Mouse (Mus musculus): Measurements from ENCODE around the gene Fabp1. TPM values are rescaled to one million over a fixed set of nuclear protein-coding genes. Genes with fewer than 3 reads are reported as not detected.

Gene Fabp1
- total RNA-seq, 1 experiment = not detected

DNA sequence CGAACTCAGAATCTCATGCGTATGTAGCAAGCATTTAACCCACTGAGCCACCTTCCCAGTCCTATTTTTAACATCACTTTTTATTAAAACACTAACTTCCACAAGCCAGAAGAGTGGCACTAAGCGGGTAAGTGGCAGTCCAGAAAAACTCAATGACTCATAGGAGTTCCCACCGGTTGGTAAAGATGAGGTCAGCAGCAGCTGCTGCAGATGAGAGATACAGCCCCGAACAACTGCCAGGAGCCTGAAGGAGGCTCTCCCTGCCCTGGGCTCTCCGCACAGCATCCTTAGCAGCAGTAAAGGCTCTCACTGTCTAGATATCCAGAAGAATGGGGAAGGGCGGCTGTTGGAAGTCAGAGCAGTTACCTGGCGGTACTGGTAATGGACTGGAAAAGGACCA, 51.3 kb downstream of the Fabp1 start:
- in situ Hi-C loops (cut with MboI; ENCODE audit: low sequenced_read_pairs in 2 of 2, unreplicated experiment in 2 of 2) = no loop called here
- Histone ChIP-seq H3K4me1 (ENCODE audit: control insufficient read depth in 2 of 2, insufficient read depth in 2 of 2, low read length in 2 of 2, poor library complexity in 1 of 2) (0 out of 4 replicates have a peak, but pooled peaks cover 0 to 2% of the 10 kb centered on the region in 2 experiments), H3K36me3 (ENCODE audit: control insufficient read depth, insufficient read depth, low read length, poor library complexity, severe bottlenecking) (no peaks in the 10 kb centered on the region), H3K9me3 (ENCODE audit: control insufficient read depth, insufficient read depth, low read depth, low read length) (no peaks in the 10 kb centered on the region), H3K27ac (ENCODE audit: insufficient read depth, low read depth, low read length, poor library complexity, severe bottlenecking) (no peak overlapping the region), H3K9ac (ENCODE audit: insufficient read depth, low read depth, low read length, poor library complexity, severe bottlenecking) (no peak overlapping the region), H3K4me3 (ENCODE audit: insufficient read depth in 1 of 2, low read depth in 1 of 2, low read length in 2 of 2, poor library complexity in 1 of 2, severe bottlenecking in 1 of 2) (no peak overlapping the region)
- no peak for DNase-seq (ENCODE audit: low read depth, low spot score)
- no peak for TF ChIP-seq ZNF384 (IDR thresholded peaks at IDR 0.05; ENCODE audit: low read depth, low read length)
- no peak for TF ChIP-seq MAFK (IDR thresholded peaks at IDR 0.05; ENCODE audit: insufficient read depth, low read depth, low read length)
- no peak for TF ChIP-seq ZC3H11A (IDR thresholded peaks at IDR 0.05; ENCODE audit: borderline replicate concordance, low read depth, low read length)
- TF ChIP-seq CHD2 (IDR thresholded peaks at IDR 0.05; ENCODE audit: low read depth, low read length) = no peak
- no peak for TF ChIP-seq HCFC1 (IDR thresholded peaks at IDR 0.05; ENCODE audit: borderline replicate concordance, insufficient read depth, low read length)

DNA sequence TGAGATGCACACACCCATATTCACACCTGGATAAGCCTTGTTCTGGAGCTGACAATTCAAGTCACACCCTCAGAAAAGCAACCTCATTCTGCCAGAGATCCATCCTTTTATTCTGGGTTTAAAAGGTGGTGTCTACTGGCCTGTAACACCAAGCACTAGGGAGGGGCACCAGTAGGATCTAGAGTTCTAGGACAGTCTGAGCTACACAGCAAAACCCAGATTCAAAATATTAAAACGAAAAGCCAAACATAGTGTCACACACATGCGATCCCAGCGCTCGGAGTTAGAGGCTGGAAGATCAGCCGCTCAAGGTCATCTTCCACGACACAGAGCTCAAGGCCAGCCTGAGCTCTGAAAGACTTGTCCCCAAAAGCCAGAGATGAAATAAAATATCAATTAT, 54.8 kb downstream of the Fabp1 start:
- Histone ChIP-seq H3K9ac (ENCODE audit: insufficient read depth, low read depth, low read length, poor library complexity, severe bottlenecking) (no peak overlapping the region), H3K9me3 (ENCODE audit: control insufficient read depth, insufficient read depth, low read depth, low read length) (no peaks in the 10 kb centered on the region), H3K27ac (ENCODE audit: insufficient read depth, low read depth, low read length, poor library complexity, severe bottlenecking) (no peak overlapping the region), H3K4me3 (ENCODE audit: insufficient read depth in 1 of 2, low read depth in 1 of 2, low read length in 2 of 2, poor library complexity in 1 of 2, severe bottlenecking in 1 of 2) (no peak overlapping the region), H3K36me3 (ENCODE audit: control insufficient read depth, insufficient read depth, low read length, poor library complexity, severe bottlenecking) (no peaks in the 10 kb centered on the region), H3K4me1 (ENCODE audit: control insufficient read depth in 2 of 2, insufficient read depth in 2 of 2, low read length in 2 of 2, poor library complexity in 1 of 2) (0 out of 4 replicates have a peak, but pooled peaks cover 0 to 2% of the 10 kb centered on the region in 2 experiments)
- no peak for TF ChIP-seq HCFC1 (IDR thresholded peaks at IDR 0.05; ENCODE audit: borderline replicate concordance, insufficient read depth, low read length)
- TF ChIP-seq CHD2 (IDR thresholded peaks at IDR 0.05; ENCODE audit: low read depth, low read length) = no peak
- TF ChIP-seq MAFK (IDR thresholded peaks at IDR 0.05; ENCODE audit: insufficient read depth, low read depth, low read length) = no peak
- TF ChIP-seq ZC3H11A (IDR thresholded peaks at IDR 0.05; ENCODE audit: borderline replicate concordance, low read depth, low read length) = no peak
- no peak for TF ChIP-seq ZNF384 (IDR thresholded peaks at IDR 0.05; ENCODE audit: low read depth, low read length)
- in situ Hi-C loops (cut with MboI; ENCODE audit: low sequenced_read_pairs in 2 of 2, unreplicated experiment in 2 of 2) = no loop called here
- DNase-seq (ENCODE audit: low read depth, low spot score) = no peak

Other genes starting within 250 kb of the Fabp1 start
- 3.5 and 4.2 TPM in 2 replicates for gene Foxi3, start 243.3 kb upstream of the Fabp1 start, total RNA-seq (2012; rRNA removed)
- gene Thnsl2, start 55.4 kb upstream of the Fabp1 start, total RNA-seq (2012; rRNA removed) = 4.5 and 5.2 TPM in 2 replicates
- gene Krcc1, start 71.8 kb downstream of the Fabp1 start, total RNA-seq (2012; rRNA removed) = 13.2 and 19.2 TPM in 2 replicates
- gene Smyd1, start 122.4 kb downstream of the Fabp1 start, total RNA-seq (2012; rRNA removed) = 4.2 and 6.8 TPM in 2 replicates
- 0.21 TPM in 1 of 2 replicates, not detected in the other for gene Cd8b1, start 123.0 kb downstream of the Fabp1 start, total RNA-seq (2012; rRNA removed)
- gene Cd8a, start 173.6 kb downstream of the Fabp1 start, total RNA-seq (2012; rRNA removed) = 0.13 and 0.32 TPM in 2 replicates
- 44.6 and 52.3 TPM in 2 replicates for gene Rmnd5a, start 240.8 kb downstream of the Fabp1 start, total RNA-seq (2012; rRNA removed)